22 mouse cellular contexts compared by ENCODE assay signal in genomic region chr6:57605546-57606307, GRCm38 (mm10). TPM values are rescaled to one million over a fixed set of nuclear protein-coding genes. Genes with fewer than 3 reads are reported as not detected.
DNase-seq lines count a peak whose midpoint lies in the region; ATAC-seq and TF ChIP-seq lines count a peak whose summit lies in the region.
"Had no signal": no experiment of that assay in that cellular context is flagged by ENCODE, and none has a peak within 500 bp of the region (broad histone marks: within the 10 kb centered on the region; RNA-seq: fewer than 3 reads in every experiment).

No protein-coding gene starts in this region.

- H3K4me2 ChIP-seq in hindbrain, embryonic 11.5 days (replicated peaks; ENCODE audit: low read depth, low read length), result no peak overlapping the region
- H3K4me2 ChIP-seq: heart, embryonic 12.5 days; limb, embryonic 13.5 days; midbrain, embryonic 13.5 days had no signal

- no peak overlapping the region for H3K9ac ChIP-seq in hindbrain, embryonic 11.5 days (ENCODE audit: low read depth, low read length)
- H3K9ac ChIP-seq: heart, embryonic 12.5 days; limb, embryonic 13.5 days; liver, embryonic 14.5 days; midbrain, embryonic 13.5 days had no signal

- peak; percentile 94 for ATAC-seq in frontal cortex, adult (ENCODE audit: low TSS enrichment)
- ATAC-seq in hindbrain, embryonic 11.5 days (ENCODE audit: low FRiP score), result no peak
- ATAC-seq: activated CD4-positive, CD25-positive, alpha-beta regulatory T cell, adult 4 months; lung, postnatal 0 days; midbrain, embryonic 13.5 days; Patski had no signal

- TF ChIP-seq CTCF in left cerebral cortex, adult 2 months (IDR thresholded peaks at IDR 0.05), result no peak

- no peaks in the 10 kb centered on the region for H3K36me3 ChIP-seq in hindbrain, embryonic 11.5 days (ENCODE audit: control insufficient read depth, insufficient read depth, low read length)
- H3K36me3 ChIP-seq: limb, embryonic 13.5 days; midbrain, embryonic 13.5 days had no signal

- peak; percentile 49 to 84 for DNase-seq in frontal cortex, postnatal 36 days (ENCODE audit: low spot score in 2 of 2)
- DNase-seq in left cerebral cortex, adult 2 months (ENCODE audit: extremely low spot score in 1 of 2, low spot score in 2 of 2), result peak; percentile 21 to 48
- peak; percentile 70 to 82 for DNase-seq in right cerebral cortex, postnatal 10 days (ENCODE audit: low spot score in 2 of 2)
- DNase-seq in ovary, postnatal 14 days (ENCODE audit: low spot score), result no peak
- no peak for DNase-seq in hindbrain, embryonic 11.5 days (ENCODE audit: low spot score)
- DNase-seq in adipocyte (ENCODE audit: low spot score), result no peak
- DNase-seq in kidney, adult 8-10 months, result no peak
- DNase-seq: cerebellum, adult 11 months; cerebellum, postnatal 36 days; heart, postnatal 4 days; kidney, adult 2 months; kidney, postnatal 4 days; thymus, postnatal 36 days had no signal

- H3K9me3 ChIP-seq in hindbrain, embryonic 11.5 days (ENCODE audit: control insufficient read depth, low read length), result no peaks in the 10 kb centered on the region
- H3K9me3 ChIP-seq: heart, embryonic 12.5 days; limb, embryonic 13.5 days; midbrain, embryonic 13.5 days had no signal

- peak overlapping the region; percentile 90 for H3K27ac ChIP-seq in left cerebral cortex, adult 2 months
- H3K27ac ChIP-seq in hindbrain, embryonic 11.5 days (ENCODE audit: low read depth, low read length), result no peak overlapping the region
- H3K27ac ChIP-seq: limb, embryonic 13.5 days; liver, embryonic 14.5 days; midbrain, embryonic 13.5 days; stomach, postnatal 0 days had no signal

- 94% methylated on average over 7 of the region's 7 CpGs for WGBS in hindbrain, embryonic 11.5 days

- no peaks in the 10 kb centered on the region for H3K27me3 ChIP-seq in hindbrain, embryonic 11.5 days (ENCODE audit: control insufficient read depth, insufficient read depth, low read length)
- H3K27me3 ChIP-seq: heart, embryonic 12.5 days; limb, embryonic 13.5 days; midbrain, embryonic 13.5 days; Patski had no signal

- H3K4me1 ChIP-seq in hindbrain, embryonic 11.5 days (replicated peaks; ENCODE audit: control insufficient read depth, insufficient read depth, low read length), result no peaks in the 10 kb centered on the region
- H3K4me1 ChIP-seq: heart, embryonic 12.5 days; limb, embryonic 13.5 days; midbrain, embryonic 13.5 days had no signal

- intact Hi-C loops in left cerebral cortex, adult 2 months (cut with DNase I), result loop anchor here (5.0 to 10.0 kb wide), 4 partner anchors 93 to 252 kb away; partner anchors contain the start of genes Lancl2 and Vopp1

- no peak overlapping the region for H3K4me3 ChIP-seq in left cerebral cortex, adult 2 months
- no peak overlapping the region for H3K4me3 ChIP-seq in hindbrain, embryonic 11.5 days (ENCODE audit: low read depth, low read length)
- H3K4me3 ChIP-seq: heart, embryonic 12.5 days; limb, embryonic 13.5 days; midbrain, embryonic 13.5 days had no signal

RNA-seq across cellular contexts. Expression of gene Herc6, which starts 24.9 kb away (rescaled TPM):
- total RNA-seq in left cerebral cortex, adult 2 months (2021), result 10 to 100 TPM; 12.4 to 18.6 TPM
- 1.2 and 1.7 TPM in 2 replicates for polyA plus RNA-seq in hindbrain, embryonic 11.5 days (2014; fragmentation: Nextera tagmentation; extraction: Ambion mirVana)

Comparison
In these comparisons a context has a peak if more than half of its experiments do, and no peak if none do; other contexts are left out.
1. DNase-seq: peak in frontal cortex, postnatal 36 days (2 of 2), left cerebral cortex, adult 2 months (2 of 2) and right cerebral cortex, postnatal 10 days (2 of 2); none in ovary, postnatal 14 days (single experiment), hindbrain, embryonic 11.5 days (single experiment), adipocyte (single experiment) and kidney, adult 8-10 months (0 of 2).